Mouse (Mus musculus) heart, embryonic 13.5 days (tissue): Measurements from ENCODE around the gene Cars2. TPM values are rescaled to one million over a fixed set of nuclear protein-coding genes. Genes with fewer than 3 reads are reported as not detected.
A peak's percentile ranks its signal among the peaks of the same experiment; 100 is the strongest.
"Not testable (repeated sequence)": the region's sequence is repeated elsewhere in the genome, so short reads cannot be mapped to it uniquely, and the experiment has no call there.

ENCODE experiments used
- ATAC-seq: fragments of 200-750 bp; cut with Nextera tagmentation; 2 replicates; pipeline ENCODE4 v1.8.0; 2017; ENCODE audit warnings: moderate TSS enrichment; ENCODE audit not compliant: insufficient number of reproducible peaks, low FRiP score, low TSS enrichment; ENCODE audit errors: extremely low read depth
- H3K27ac ChIP-seq: fragments of 300-500 bp; sonication (generic); replicated peaks from 2 replicates; pipeline ENCODE4 v1.5.1; 2015; ENCODE audit warnings: moderate library complexity, mild to moderate bottlenecking, inconsistent platforms
- H3K27me3 ChIP-seq: fragments of 300-500 bp; sonication (generic); replicated peaks from 2 replicates; pipeline ENCODE4 v1.6.1; 2015; ENCODE audit warnings: mild to moderate bottlenecking, inconsistent platforms
- H3K36me3 ChIP-seq: fragments of 300-500 bp; sonication (generic); 2 replicates; pipeline ENCODE4 v1.6.1; 2015; ENCODE audit warnings: mild to moderate bottlenecking, inconsistent platforms
- H3K4me1 ChIP-seq: fragments of 300-500 bp; sonication (generic); 2 replicates; pipeline ENCODE4 v1.6.1; 2015; ENCODE audit warnings: inconsistent platforms
- H3K4me2 ChIP-seq: fragments of 300-500 bp; sonication (generic); 2 replicates; pipeline ENCODE4 v1.6.1; 2015; ENCODE audit warnings: inconsistent platforms, mild to moderate bottlenecking, moderate library complexity
- H3K4me3 ChIP-seq: fragments of 300-500 bp; sonication (generic); 2 replicates; pipeline ENCODE4 v1.5.1; 2015; ENCODE audit warnings: moderate library complexity, mild to moderate bottlenecking, inconsistent platforms
- H3K9ac ChIP-seq: fragments of 300-500 bp; sonication (generic); 2 replicates; pipeline ENCODE4 v1.6.1; 2015; ENCODE audit warnings: inconsistent platforms, mild to moderate bottlenecking, moderate library complexity
- H3K9me3 ChIP-seq: fragments of 300-500 bp; sonication (generic); 2 replicates; pipeline ENCODE4 v1.6.1; 2016; ENCODE audit warnings: inconsistent platforms
- WGBS: fragments of 180-500 bp; shearing (Covaris S2); methylation state at CpG from one replicate; pipeline ENCODE4 v1.1.7; 2015; ENCODE audit warnings: mixed read lengths; 5-methylcytosine and 5-hydroxymethylcytosine counted together
- polyA plus RNA-seq: library from polyadenylated mRNA; unstranded; fragments of >200 nt; fragmentation: Nextera tagmentation; extraction: Ambion mirVana; gene quantifications from 2 replicates; pipeline ENCODE4 v1.2.1, GENCODE M21; 2015

The Cars2 gene
- polyA plus RNA-seq, 1 experiment from 2014 or later, result 27.1 TPM

- H3K4me2 ChIP-seq, result peak overlapping the region; percentile 81
- ATAC-seq, result peak; percentile 77
- peak overlapping the region; percentile 99 for H3K27ac ChIP-seq
- peak overlapping the region; percentile 94 for H3K9ac ChIP-seq
- H3K4me1 ChIP-seq, result peaks cover 32% of the 10 kb centered on the region
- no peaks in the 10 kb centered on the region for H3K36me3 ChIP-seq
- no peaks in the 10 kb centered on the region for H3K27me3 ChIP-seq
- under 1% methylated on average over 98 of the region's 103 CpGs for WGBS
- peak overlapping the region; percentile 85 for H3K4me3 ChIP-seq
- no peaks in the 10 kb centered on the region for H3K9me3 ChIP-seq
Measured at GRCm38 (mm10) chr8:11555720-11556591, 5.4 kb upstream of the Cars2 start.

GRCm38 (mm10) chr8:11554799-11555719, 4.5 kb upstream of the Cars2 start, which contains the start of gene Ing1:
Gene Ing1, plus strand, starts transcription at chr8:11555571.
- Histone ChIP-seq H3K4me3 (peak within 1 kb of the TSS; percentile 85), H3K27ac (peak within 1 kb of the TSS; percentile 99), H3K27me3 (no peaks in the 10 kb centered on the region)

GRCm38 (mm10) chr8:11552390-11552789, 1.8 kb upstream of the Cars2 start:
- Histone ChIP-seq H3K9me3 (no peaks in the 10 kb centered on the region), H3K4me1 (peaks cover 24% of the 10 kb centered on the region), H3K9ac (no peak overlapping the region), H3K27me3 (no peaks in the 10 kb centered on the region), H3K4me3 (no peak overlapping the region), H3K36me3 (peaks cover 8% of the 10 kb centered on the region), H3K27ac (no peak overlapping the region), H3K4me2 (no peak overlapping the region)
- no peak for ATAC-seq
- 68% methylated on average over 10 of the region's 10 CpGs for WGBS

More at GRCm38 (mm10) chr8:11554799-11555719, 4.5 kb upstream of the Cars2 start, which contains the start of gene Ing1:
- ATAC-seq, result peak; percentile 70
- H3K36me3 ChIP-seq, result no peaks in the 10 kb centered on the region
- under 1% methylated on average over 52 of the region's 52 CpGs for WGBS
- peaks cover 32% of the 10 kb centered on the region for H3K4me1 ChIP-seq
- H3K9me3 ChIP-seq, result no peaks in the 10 kb centered on the region
- H3K4me2 ChIP-seq, result peak within 1 kb of the TSS; percentile 81
- peak within 1 kb of the TSS; percentile 94 for H3K9ac ChIP-seq

GRCm38 (mm10) chr8:11551497-11551896, 914 bp upstream of the Cars2 start:
- H3K36me3 ChIP-seq, result peaks cover 15% of the 10 kb centered on the region
- peaks cover 24% of the 10 kb centered on the region for H3K4me1 ChIP-seq
- not testable (repeated sequence) for H3K27ac ChIP-seq, ATAC-seq, H3K27me3 ChIP-seq, H3K4me3 ChIP-seq, H3K9me3 ChIP-seq, H3K9ac ChIP-seq
- 82% methylated on average over 4 of the region's 4 CpGs for WGBS
- peak overlapping the region; percentile 77; the same call in 1 of the 2 replicates for H3K4me2 ChIP-seq

GRCm38 (mm10) chr8:11549706-11550105, 877 bp downstream of the Cars2 start:
- peak overlapping the region; percentile 84 for H3K4me3 ChIP-seq
- H3K4me1 ChIP-seq, result peaks cover 23% of the 10 kb centered on the region
- peak overlapping the region; percentile 90 for H3K27ac ChIP-seq
- H3K9ac ChIP-seq, result peak overlapping the region; percentile 90; the same call in 1 of the 2 replicates
- no peaks in the 10 kb centered on the region for H3K27me3 ChIP-seq
- peaks cover 24% of the 10 kb centered on the region for H3K36me3 ChIP-seq
- WGBS, result 20% methylated on average over 7 of the region's 7 CpGs
- ATAC-seq, result no peak
- no peaks in the 10 kb centered on the region for H3K9me3 ChIP-seq
- H3K4me2 ChIP-seq, result peak overlapping the region; percentile 77

- Histone ChIP-seq H3K4me2 (no peak overlapping the region), H3K36me3 (peaks cover 43% of the 10 kb centered on the region), H3K27me3 (no peaks in the 10 kb centered on the region), H3K9me3 (no peaks in the 10 kb centered on the region), H3K27ac (no peak overlapping the region), H3K9ac (no peak overlapping the region), H3K4me3 (no peak overlapping the region), H3K4me1 (peaks cover 18% of the 10 kb centered on the region)
- ATAC-seq, result no peak
- WGBS, result 61% methylated on average over 6 of the region's 6 CpGs
Measured at GRCm38 (mm10) chr8:11547063-11547462, 3.5 kb downstream of the Cars2 start.

- no peak for ATAC-seq
- WGBS, result 55% methylated on average over 3 of the region's 3 CpGs
- no peaks in the 10 kb centered on the region for H3K9me3 ChIP-seq
- peaks cover 7% of the 10 kb centered on the region for H3K4me1 ChIP-seq
- no peak overlapping the region for H3K4me3 ChIP-seq
- H3K27me3 ChIP-seq, result no peaks in the 10 kb centered on the region
- H3K27ac ChIP-seq, result no peak overlapping the region
- no peak overlapping the region for H3K4me2 ChIP-seq
- H3K36me3 ChIP-seq, result peaks cover 70% of the 10 kb centered on the region
- H3K9ac ChIP-seq, result no peak overlapping the region
Measured at GRCm38 (mm10) chr8:11544386-11544785, 6.2 kb downstream of the Cars2 start.

GRCm38 (mm10) chr8:11542866-11543265, 7.7 kb downstream of the Cars2 start:
- H3K9me3 ChIP-seq, result no peaks in the 10 kb centered on the region
- WGBS, result 83% methylated on average over 4 of the region's 4 CpGs
- no peaks in the 10 kb centered on the region for H3K27me3 ChIP-seq
- no peak overlapping the region for H3K27ac ChIP-seq
- H3K36me3 ChIP-seq, result peaks cover 80% of the 10 kb centered on the region
- no peak for ATAC-seq
- H3K9ac ChIP-seq, result no peak overlapping the region
- 0 out of 2 replicates have a peak, but pooled peaks cover 6% of the 10 kb centered on the region for H3K4me1 ChIP-seq
- H3K4me2 ChIP-seq, result no peak overlapping the region
- no peak overlapping the region for H3K4me3 ChIP-seq

GRCm38 (mm10) chr8:11542031-11542430, 8.6 kb downstream of the Cars2 start:
- Histone ChIP-seq H3K27me3 (no peaks in the 10 kb centered on the region), H3K4me3 (no peak overlapping the region), H3K36me3 (peaks cover 80% of the 10 kb centered on the region), H3K4me2 (no peak overlapping the region), H3K27ac (no peak overlapping the region), H3K4me1 (0 out of 2 replicates have a peak, but pooled peaks cover 6% of the 10 kb centered on the region), H3K9me3 (no peaks in the 10 kb centered on the region), H3K9ac (no peak overlapping the region)
- ATAC-seq, result no peak
- 82% methylated on average over 12 of the region's 12 CpGs for WGBS

- H3K9me3 ChIP-seq, result no peaks in the 10 kb centered on the region
- H3K9ac ChIP-seq, result no peak overlapping the region
- WGBS, result 91% methylated on average over 8 of the region's 8 CpGs
- 0 out of 2 replicates have a peak, but pooled peaks cover 6% of the 10 kb centered on the region for H3K4me1 ChIP-seq
- H3K36me3 ChIP-seq, result peaks cover 78% of the 10 kb centered on the region
- no peak overlapping the region for H3K4me3 ChIP-seq
- no peak overlapping the region for H3K27ac ChIP-seq
- no peak overlapping the region for H3K4me2 ChIP-seq
- no peak for ATAC-seq
- no peaks in the 10 kb centered on the region for H3K27me3 ChIP-seq
Measured at GRCm38 (mm10) chr8:11540182-11540581, 10.4 kb downstream of the Cars2 start.

GRCm38 (mm10) chr8:11539049-11539448, 11.5 kb downstream of the Cars2 start:
- ATAC-seq, result no peak
- Histone ChIP-seq H3K27me3 (no peaks in the 10 kb centered on the region), H3K36me3 (peaks cover 86% of the 10 kb centered on the region), H3K4me3 (no peak overlapping the region), H3K9me3 (no peaks in the 10 kb centered on the region), H3K27ac (no peak overlapping the region), H3K4me1 (0 out of 2 replicates have a peak, but pooled peaks cover 6% of the 10 kb centered on the region), H3K9ac (no peak overlapping the region), H3K4me2 (no peak overlapping the region)
- 88% methylated on average over 4 of the region's 4 CpGs for WGBS
